Comparison of ENCODE assay signal across 17 mouse cellular contexts in the genomic region with DNA sequence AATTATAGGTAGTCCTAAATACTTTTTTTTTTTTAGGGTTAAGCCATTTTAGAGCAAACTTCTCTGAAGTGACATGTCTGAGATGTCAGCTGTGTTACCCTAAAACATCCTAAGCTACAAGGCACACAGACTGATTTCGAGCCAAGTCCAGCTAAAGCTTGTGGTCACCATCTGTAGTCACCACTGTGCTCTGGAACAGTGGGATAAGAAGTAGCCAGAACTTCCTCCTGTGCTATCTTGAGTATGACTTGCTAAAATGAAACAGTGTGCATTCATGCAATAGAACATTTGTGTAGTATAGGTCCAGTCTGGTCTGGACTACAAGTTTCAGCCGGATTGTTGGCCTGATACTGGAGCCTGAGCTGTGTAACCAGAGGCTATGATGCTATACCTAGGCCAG. TPM values are rescaled to one million over a fixed set of nuclear protein-coding genes. Genes with fewer than 3 reads are reported as not detected.
"Had no signal": no experiment of that assay in that cellular context is flagged by ENCODE, and none has a peak within 500 bp of the region (broad histone marks: within the 10 kb centered on the region; RNA-seq: fewer than 3 reads in every experiment).

No protein-coding gene starts in this region.

- H3K4me3 ChIP-seq: layer of hippocampus, adult 2 months; limb, embryonic 10.5 days; lung, embryonic 15.5 days; midbrain, embryonic 15.5 days; neural tube, embryonic 12.5 days had no signal

- H3K9ac ChIP-seq: lung, embryonic 15.5 days; midbrain, embryonic 15.5 days; neural tube, embryonic 12.5 days had no signal

- H3K9me3 ChIP-seq: limb, embryonic 10.5 days; lung, embryonic 15.5 days; midbrain, embryonic 15.5 days; neural tube, embryonic 12.5 days had no signal

- H3K4me1 ChIP-seq: limb, embryonic 10.5 days; lung, embryonic 15.5 days; midbrain, embryonic 15.5 days; neural tube, embryonic 12.5 days had no signal

- H3K27me3 ChIP-seq: lung, embryonic 15.5 days; midbrain, embryonic 15.5 days; neural tube, embryonic 12.5 days had no signal

- DNase-seq: kidney, adult 2 months; kidney, postnatal 4 days; lung, postnatal 14 days; thymus, adult 2 months; thymus, postnatal 25 days had no signal

- H3K36me3 ChIP-seq: limb, embryonic 10.5 days; lung, embryonic 15.5 days; midbrain, embryonic 15.5 days; neural tube, embryonic 12.5 days had no signal

- H3K27ac ChIP-seq: kidney, postnatal 0 days; layer of hippocampus, adult 2 months; limb, embryonic 10.5 days; lung, embryonic 15.5 days; macrophage; midbrain, embryonic 15.5 days; neural tube, embryonic 12.5 days; stomach, postnatal 0 days had no signal

- H3K4me2 ChIP-seq: lung, embryonic 15.5 days; midbrain, embryonic 11.5 days; midbrain, embryonic 15.5 days; neural tube, embryonic 12.5 days had no signal

- ATAC-seq: intestine, embryonic 16.5 days; midbrain, embryonic 15.5 days had no signal

RNA-seq across cellular contexts. Expression of a gene that starts 59.5 kb away (rescaled TPM):
- total RNA-seq: monocyte, adult 5-6 weeks; neutrophil, adult 5-6 weeks had no signal
- polyA plus RNA-seq: macrophage had no signal
